16 mouse cellular contexts compared by ENCODE assay signal in genomic region chr8:78467889-78468288, GRCm38 (mm10). TPM values are rescaled to one million over a fixed set of nuclear protein-coding genes. Genes with fewer than 3 reads are reported as not detected.
DNase-seq lines count a peak whose midpoint lies in the region; TF ChIP-seq lines count a peak whose summit lies in the region.
"Had no signal": no experiment of that assay in that cellular context is flagged by ENCODE, and none has a peak within 500 bp of the region (broad histone marks: within the 10 kb centered on the region; RNA-seq: fewer than 3 reads in every experiment).

No protein-coding gene starts in this region.

- no peaks in the 10 kb centered on the region for H3K27me3 ChIP-seq in heart, adult 2 months (ENCODE audit: control insufficient read depth, insufficient read depth, low read length)
- no peaks in the 10 kb centered on the region for H3K27me3 ChIP-seq in heart, embryonic 10.5 days (ENCODE audit: insufficient read depth, poor library complexity, severe bottlenecking)
- no peaks in the 10 kb centered on the region for H3K27me3 ChIP-seq in MEL (ENCODE audit: control insufficient read depth in 1 of 2, insufficient read depth in 2 of 2, low read length in 2 of 2)
- H3K27me3 ChIP-seq: forebrain, embryonic 12.5 days had no signal

- DNase-seq in heart, adult 2 months = no peak
- DNase-seq in heart, embryonic 10.5 days (ENCODE audit: low spot score) = no peak
- DNase-seq in 3T3-L1 (ENCODE audit: low read depth, low spot score) (peak; percentile 61), MEL (ENCODE audit: low read depth, low spot score) (peak; percentile 30)
- DNase-seq in embryo, embryonic 11 days = peak; percentile 13
- no peak for DNase-seq in ovary, adult 18-20 months (ENCODE audit: low spot score)
- no peak for DNase-seq in spleen, adult 18-20 months
- DNase-seq in kidney, adult 11 months = no peak
- DNase-seq: cerebellum, postnatal 36 days had no signal

- no peaks in the 10 kb centered on the region for H3K4me1 ChIP-seq in heart, adult 2 months (ENCODE audit: control insufficient read depth, insufficient read depth, low read length)
- no peaks in the 10 kb centered on the region for H3K4me1 ChIP-seq in heart, embryonic 10.5 days
- H3K4me1 ChIP-seq in MEL (ENCODE audit: control insufficient read depth in 1 of 2, insufficient read depth in 2 of 2, low read length in 2 of 2) = no peaks in the 10 kb centered on the region
- H3K4me1 ChIP-seq: forebrain, embryonic 12.5 days had no signal

- no peak overlapping the region for H3K4me3 ChIP-seq in heart, adult 2 months
- no peak overlapping the region for H3K4me3 ChIP-seq in heart, embryonic 10.5 days
- no peak overlapping the region for H3K4me3 ChIP-seq in MEL (ENCODE audit: control insufficient read depth in 1 of 2, insufficient read depth in 1 of 2, low read depth in 2 of 2, low read length in 2 of 2)
- H3K4me3 ChIP-seq: forebrain, embryonic 12.5 days had no signal

- no peak overlapping the region for H3K27ac ChIP-seq in heart, adult 2 months
- no peak overlapping the region for H3K27ac ChIP-seq in heart, embryonic 10.5 days
- H3K27ac ChIP-seq in MEL (ENCODE audit: control insufficient read depth, low read depth, low read length) = no peak overlapping the region
- H3K27ac ChIP-seq: forebrain, embryonic 12.5 days had no signal

- peak; percentile 33; the same call in 1 of the 2 replicates for TF ChIP-seq CTCF in heart, adult 2 months (IDR thresholded peaks at IDR 0.05)
- peak in 1 of 3 experiments; percentile 40; a peak in 2 of 6 replicates for TF ChIP-seq CTCF in MEL (IDR thresholded peaks at IDR 0.05 in 2 of 3, conservative IDR thresholded peaks at IDR 0.05 in 1 of 3; ENCODE audit: control insufficient read depth in 1 of 3, insufficient read depth in 1 of 3, low read depth in 2 of 3, low read length in 3 of 3, poor library complexity in 1 of 3, severe bottlenecking in 1 of 3)

- H3K79me2 ChIP-seq in heart, adult 2 months (replicated peaks; ENCODE audit: control insufficient read depth, insufficient read depth, low read length) = no peaks in the 10 kb centered on the region
- no peaks in the 10 kb centered on the region for H3K79me2 ChIP-seq in MEL (ENCODE audit: control insufficient read depth, insufficient read depth, low read length, poor library complexity)

- no peak for TF ChIP-seq EP300 in heart, adult 2 months (IDR thresholded peaks at IDR 0.05; ENCODE audit: insufficient read depth, low read depth, low read length)
- no peak for TF ChIP-seq EP300 in MEL (IDR thresholded peaks at IDR 0.05; ENCODE audit: low read depth in 1 of 2, low read length in 2 of 2)

- H3K9ac ChIP-seq in heart, adult 2 months (ENCODE audit: low read depth, low read length) = no peak overlapping the region
- H3K9ac ChIP-seq in MEL (ENCODE audit: control insufficient read depth, low read depth, low read length, poor library complexity, severe bottlenecking) = no peak overlapping the region
- H3K9ac ChIP-seq: forebrain, embryonic 12.5 days had no signal

- intact Hi-C loops in heart, adult 2 months (cut with DNase I) = no loop called here

- no peak for TF ChIP-seq POLR2A in heart, adult 2 months (IDR thresholded peaks at IDR 0.05; ENCODE audit: insufficient read depth, low read depth, low read length)
- no peak for TF ChIP-seq POLR2A in MEL (IDR thresholded peaks at IDR 0.05; ENCODE audit: control insufficient read depth in 1 of 2, insufficient read depth in 1 of 2, low read depth in 1 of 2, low read length in 2 of 2, poor library complexity in 1 of 2)

- no peaks in the 10 kb centered on the region for H3K9me3 ChIP-seq in heart, embryonic 10.5 days
- no peaks in the 10 kb centered on the region for H3K9me3 ChIP-seq in MEL (replicated peaks; ENCODE audit: insufficient read depth, low read length)
- H3K9me3 ChIP-seq: forebrain, embryonic 12.5 days; G1E had no signal

- H3K36me3 ChIP-seq in heart, adult 2 months (ENCODE audit: control insufficient read depth, insufficient read depth, low read length) = no peaks in the 10 kb centered on the region
- H3K36me3 ChIP-seq in heart, embryonic 10.5 days = no peaks in the 10 kb centered on the region
- H3K36me3 ChIP-seq in MEL (ENCODE audit: control insufficient read depth in 1 of 2, insufficient read depth in 2 of 2, low read length in 2 of 2) = no peaks in the 10 kb centered on the region
- H3K36me3 ChIP-seq: forebrain, embryonic 12.5 days; G1E had no signal

- peak; percentile 32 for TF ChIP-seq RAD21 in MEL (IDR thresholded peaks at IDR 0.05; ENCODE audit: low read depth, low read length)

- 88% methylated on average over 2 of the region's 2 CpGs for WGBS in heart, adult 2 months
- WGBS in heart, embryonic 10.5 days = 80% methylated on average over 2 of the region's 2 CpGs

TF ChIP-seq in MEL, 35 proteins besides CTCF, POLR2A, EP300 and RAD21:
- peak; percentile 35 for TF ChIP-seq SMC3 (IDR thresholded peaks at IDR 0.05; ENCODE audit: low read depth, low read length)
- no peak for TF ChIP-seq ZNF384 (IDR thresholded peaks at IDR 0.05; ENCODE audit: low read depth, low read length)
TF ChIP-seq in MEL: peak in this region for 1.

RNA-seq across cellular contexts. Expression of gene Pou4f2, which starts 31.4 kb away (rescaled TPM):
- not detected for total RNA-seq in heart, adult 2 months (2021)
- polyA plus RNA-seq in heart, adult 2 months (2012; rRNA removed) = not detected in 2 replicates
- polyA plus RNA-seq in heart, embryonic 10.5 days (2016; fragmentation: Nextera tagmentation; extraction: Ambion mirVana) = not detected in 2 replicates
- not detected in 2 replicates for total RNA-seq in MEL (2012; rRNA removed)
- not detected for polyA plus RNA-seq in MEL (2012; ENCODE audit: insufficient read depth in 1 of 2, insufficient read length in 2 of 2, low read depth in 1 of 2, low replicate concordance in 2 of 2, missing spikeins in 1 of 2)
- total RNA-seq: hematopoietic stem cell, adult 5-6 weeks had no signal
- polyA plus RNA-seq: forebrain, embryonic 12.5 days; G1E; large intestine, adult 2 months; limb, embryonic 11.5 days; lung, embryonic 16.5 days; stomach, embryonic 14.5 days had no signal

RNA-seq across cellular contexts. Expression of gene Rbmxl1, which starts 40.8 kb away (rescaled TPM):
- total RNA-seq in heart, adult 2 months (2021) = 10 to 100 TPM; 16.9 to 18.8 TPM
- 10.6 and 19.2 TPM in 2 replicates for polyA plus RNA-seq in heart, adult 2 months (2012; rRNA removed)
- 199 and 273 TPM in 2 replicates for polyA plus RNA-seq in heart, embryonic 10.5 days (2016; fragmentation: Nextera tagmentation; extraction: Ambion mirVana)
- 129 and 137 TPM in 2 replicates for total RNA-seq in MEL (2012; rRNA removed)
- polyA plus RNA-seq in MEL (2012; ENCODE audit: insufficient read depth in 1 of 2, insufficient read length in 2 of 2, low read depth in 1 of 2, low replicate concordance in 2 of 2, missing spikeins in 1 of 2) = 100 to 1,000 TPM in 1 of 2 experiments, not detected in 1; 194 TPM

RNA-seq across cellular contexts. Expression of gene Slc10a7, which starts 41.3 kb away (rescaled TPM):
- 1 to 10 TPM; 4.1 to 5.4 TPM for total RNA-seq in heart, adult 2 months (2021)
- 4.3 and 7.7 TPM in 2 replicates for polyA plus RNA-seq in heart, adult 2 months (2012; rRNA removed)
- 9.2 and 10.0 TPM in 2 replicates for polyA plus RNA-seq in heart, embryonic 10.5 days (2016; fragmentation: Nextera tagmentation; extraction: Ambion mirVana)
- 12.6 and 13.7 TPM in 2 replicates for total RNA-seq in MEL (2012; rRNA removed)
- 10 to 100 TPM in 1 of 2 experiments, not detected in 1; 27.3 TPM for polyA plus RNA-seq in MEL (2012; ENCODE audit: insufficient read depth in 1 of 2, insufficient read length in 2 of 2, low read depth in 1 of 2, low replicate concordance in 2 of 2, missing spikeins in 1 of 2)

Comparison
In these comparisons a context has a peak if more than half of its experiments do, and no peak if none do; other contexts are left out.
1. DNase-seq: peak in 3T3-L1 (single experiment), MEL (single experiment) and embryo, embryonic 11 days (single experiment); none in heart, adult 2 months (0 of 2), heart, embryonic 10.5 days (single experiment), ovary, adult 18-20 months (single experiment), spleen, adult 18-20 months (0 of 2) and kidney, adult 11 months (single experiment).